Mouse (Mus musculus) limb, embryonic 13.5 days (tissue): Measurements from ENCODE around the gene Kdr. TPM values are rescaled to one million over a fixed set of nuclear protein-coding genes. Genes with fewer than 3 reads are reported as not detected.

Experiments used
- ATAC-seq: fragments of 200-750 bp; cut with Nextera tagmentation; 2 replicates; pipeline ENCODE4 v1.8.0; 2017; ENCODE audit warnings: low read depth, moderate number of reproducible peaks, moderate TSS enrichment; ENCODE audit not compliant: low FRiP score
- H3K27ac ChIP-seq: fragments of 300-500 bp; sonication (generic); 2 replicates; pipeline ENCODE4 v1.5.1; 2015; ENCODE audit warnings: inconsistent platforms, mild to moderate bottlenecking, moderate library complexity
- H3K27me3 ChIP-seq: fragments of 300-500 bp; sonication (generic); 2 replicates; pipeline ENCODE4 v1.6.1; 2015; ENCODE audit warnings: mild to moderate bottlenecking, inconsistent platforms
- H3K36me3 ChIP-seq: fragments of 300-500 bp; sonication (generic); 2 replicates; pipeline ENCODE4 v1.6.1; 2015; ENCODE audit warnings: inconsistent platforms, mild to moderate bottlenecking, moderate library complexity
- H3K4me1 ChIP-seq: fragments of 300-500 bp; sonication (generic); 2 replicates; pipeline ENCODE4 v1.6.1; 2015; ENCODE audit warnings: inconsistent platforms
- H3K4me2 ChIP-seq: fragments of 300-500 bp; sonication (generic); replicated peaks from 2 replicates; pipeline ENCODE4 v1.6.1; 2015; ENCODE audit warnings: inconsistent platforms, mild to moderate bottlenecking, moderate library complexity
- H3K4me3 ChIP-seq: fragments of 300-500 bp; sonication (generic); 2 replicates; pipeline ENCODE4 v1.5.1; 2015; ENCODE audit warnings: moderate library complexity, mild to moderate bottlenecking, inconsistent platforms
- H3K9ac ChIP-seq: fragments of 300-500 bp; sonication (generic); 2 replicates; pipeline ENCODE4 v1.6.1; 2015; ENCODE audit warnings: mild to moderate bottlenecking, inconsistent platforms
- H3K9me3 ChIP-seq: fragments of 300-500 bp; sonication (generic); 2 replicates; pipeline ENCODE4 v1.6.1; 2016; ENCODE audit warnings: inconsistent platforms
- WGBS: fragments of 180-500 bp; shearing (Covaris S2); methylation state at CpG from one replicate; pipeline ENCODE4 v1.1.7; 2015; 5-methylcytosine and 5-hydroxymethylcytosine counted together
- polyA plus RNA-seq: library from polyadenylated mRNA; unstranded; fragments of >200 nt; fragmentation: Nextera tagmentation; extraction: Ambion mirVana; gene quantifications from 2 replicates; pipeline ENCODE4 v1.2.1, GENCODE M21; 2015

Kdr gene
- polyA plus RNA-seq, 1 experiment from 2014 or later = 22.5 TPM

- Histone ChIP-seq H3K27me3 (peaks cover 56% of the 10 kb centered on the region), H3K27ac (no peak overlapping the region), H3K9me3 (no peaks in the 10 kb centered on the region), H3K9ac (no peak overlapping the region), H3K4me2 (0 out of 2 replicates have a peak overlapping the region, but pooled peaks have one; percentile 5), H3K4me3 (no peak overlapping the region; the same call in 1 of the 2 replicates), H3K36me3 (no peaks in the 10 kb centered on the region), H3K4me1 (peaks cover 13% of the 10 kb centered on the region)
- ATAC-seq = no peak
- WGBS = 67% methylated on average over 23 of the region's 23 CpGs
Observed at GRCm38 (mm10) chr5:75980521-75981311, 2.5 kb upstream of the Kdr start.

DNA sequence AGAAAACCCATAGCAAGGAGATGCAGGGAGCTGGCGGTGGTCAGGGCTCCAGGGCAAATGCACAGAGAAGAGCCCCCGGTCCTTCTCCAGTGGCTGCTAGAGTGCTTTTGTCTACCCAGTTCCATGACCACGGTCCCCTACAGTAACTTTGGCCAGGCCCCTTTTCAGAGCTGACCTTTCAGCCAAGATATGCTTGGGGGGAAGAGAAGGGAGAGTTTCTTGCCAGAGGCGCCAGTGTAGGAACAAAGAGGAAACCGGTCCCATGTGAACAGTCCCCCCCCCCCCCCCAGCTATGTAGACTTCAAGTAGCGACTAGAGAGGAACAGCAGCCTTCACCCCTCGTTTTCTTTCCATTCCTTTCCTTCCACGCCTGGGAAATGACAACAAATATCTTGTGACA, 850 bp upstream of the Kdr start:
- Histone ChIP-seq H3K4me1 (peaks cover 13% of the 10 kb centered on the region), H3K9me3 (no peaks in the 10 kb centered on the region), H3K36me3 (no peaks in the 10 kb centered on the region), H3K27ac (no peak overlapping the region), H3K4me2 (peak overlapping the region; percentile 94), H3K9ac (no peak overlapping the region), H3K27me3 (peaks cover 70% of the 10 kb centered on the region), H3K4me3 (peak overlapping the region; percentile 62)
- no peak for ATAC-seq
- WGBS = 8% methylated on average over 8 of the region's 8 CpGs

DNA sequence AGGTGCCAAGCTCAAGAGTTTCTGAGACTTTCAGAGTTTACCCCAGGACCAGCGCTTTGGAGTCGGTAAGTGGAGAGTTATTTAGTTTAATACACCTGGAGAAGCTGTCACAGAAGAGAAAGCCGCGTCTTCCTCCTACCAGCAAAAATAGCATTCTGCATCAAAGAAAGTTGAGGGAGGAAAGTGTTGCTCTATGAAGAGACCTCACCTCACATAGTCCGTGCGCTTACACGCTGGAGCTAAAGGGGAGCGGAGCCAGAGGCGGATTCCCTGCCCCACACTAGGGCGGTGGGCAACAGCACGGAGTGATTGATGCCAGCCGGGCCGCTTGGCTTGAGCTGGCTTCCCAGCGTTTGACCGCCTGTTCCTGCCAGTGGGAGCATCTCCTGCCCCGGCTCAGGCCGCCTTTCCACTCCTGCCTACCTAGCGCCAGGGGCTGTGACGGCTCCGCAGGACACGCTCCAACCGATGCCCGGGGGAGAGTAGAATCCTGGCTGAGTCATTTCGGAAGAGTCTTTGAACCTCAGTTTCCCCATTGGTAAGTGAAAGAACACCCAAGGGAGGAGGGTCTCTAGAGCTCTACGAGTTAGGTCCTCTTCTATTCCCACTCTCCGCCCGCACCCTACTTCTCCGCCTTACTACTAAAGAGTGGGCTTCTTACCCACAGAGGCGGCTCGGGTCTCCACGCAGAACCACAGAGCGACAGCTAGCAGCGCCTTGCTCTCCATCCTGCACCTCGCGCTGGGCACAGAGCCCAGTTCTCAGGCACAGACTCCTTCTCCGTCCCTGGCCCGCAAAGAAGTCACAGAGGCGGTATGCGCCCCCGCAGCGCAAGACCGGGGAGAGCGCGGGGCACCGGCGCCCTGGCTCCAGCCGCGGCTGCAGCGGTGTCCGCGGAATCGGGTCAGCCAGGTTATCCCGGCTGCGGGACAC, 551 bp downstream of the Kdr start:
- ATAC-seq = peak; percentile 80
- peaks cover 70% of the 10 kb centered on the region for H3K27me3 ChIP-seq
- peak overlapping the region; percentile 74 for H3K9ac ChIP-seq
- H3K9me3 ChIP-seq = no peaks in the 10 kb centered on the region
- peak overlapping the region; percentile 94 for H3K4me2 ChIP-seq
- WGBS = under 1% methylated on average over 54 of the region's 54 CpGs
- H3K4me1 ChIP-seq = peaks cover 13% of the 10 kb centered on the region
- peak overlapping the region; percentile 62 for H3K4me3 ChIP-seq
- no peaks in the 10 kb centered on the region for H3K36me3 ChIP-seq
- H3K27ac ChIP-seq = peak overlapping the region; percentile 15; the same call in 1 of the 2 replicates

DNA sequence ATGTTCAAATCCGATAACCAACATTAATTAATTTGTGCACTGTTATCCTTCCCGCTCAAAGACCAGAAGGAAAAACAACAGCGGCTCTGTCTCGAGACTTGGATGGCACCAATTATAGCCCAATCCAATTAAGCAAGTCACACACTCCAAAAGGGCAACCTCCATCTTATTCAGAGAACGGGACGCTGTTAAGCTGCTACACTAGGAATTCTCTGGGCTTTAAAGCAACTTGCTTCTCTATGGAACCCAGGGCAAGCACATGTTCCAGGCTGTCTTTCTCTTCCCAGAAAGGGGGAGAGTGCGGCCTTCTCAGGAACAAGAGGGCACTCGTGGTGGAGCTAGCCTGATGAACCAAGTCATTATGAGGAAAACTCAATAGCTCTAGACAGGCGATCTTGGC, 1.6 kb downstream of the Kdr start:
- WGBS = 46% methylated on average over 9 of the region's 9 CpGs
- Histone ChIP-seq H3K4me2 (peak overlapping the region; percentile 7; the same call in 1 of the 2 replicates), H3K36me3 (no peaks in the 10 kb centered on the region), H3K4me1 (peaks cover 13% of the 10 kb centered on the region), H3K9ac (no peak overlapping the region), H3K9me3 (no peaks in the 10 kb centered on the region), H3K4me3 (peak overlapping the region; percentile 62), H3K27ac (no peak overlapping the region), H3K27me3 (peaks cover 70% of the 10 kb centered on the region)
- ATAC-seq = no peak

GRCm38 (mm10) chr5:75975398-75975797, 2.9 kb downstream of the Kdr start:
- Histone ChIP-seq H3K4me2 (no peak overlapping the region), H3K4me3 (0 out of 2 replicates have a peak overlapping the region, but pooled peaks have one; percentile 12)
- no peak for ATAC-seq

GRCm38 (mm10) chr5:75974543-75975130, 3.6 kb downstream of the Kdr start:
- Histone ChIP-seq H3K36me3 (no peaks in the 10 kb centered on the region), H3K27ac (no peak overlapping the region), H3K4me3 (no peak overlapping the region), H3K4me2 (no peak overlapping the region), H3K4me1 (peaks cover 16% of the 10 kb centered on the region), H3K9ac (no peak overlapping the region), H3K9me3 (no peaks in the 10 kb centered on the region), H3K27me3 (peaks cover 53% of the 10 kb centered on the region)
- 71% methylated on average over 7 of the region's 7 CpGs for WGBS
- no peak for ATAC-seq

More at GRCm38 (mm10) chr5:75975398-75975797, 2.9 kb downstream of the Kdr start:
- H3K27ac ChIP-seq = no peak overlapping the region
- no peaks in the 10 kb centered on the region for H3K36me3 ChIP-seq
- 46% methylated on average over 5 of the region's 5 CpGs for WGBS
- peaks cover 13% of the 10 kb centered on the region for H3K4me1 ChIP-seq
- peaks cover 61% of the 10 kb centered on the region for H3K27me3 ChIP-seq
- H3K9ac ChIP-seq = no peak overlapping the region
- no peaks in the 10 kb centered on the region for H3K9me3 ChIP-seq

- 0 out of 2 replicates have a peak, but pooled peaks have one; percentile 11 for ATAC-seq
- Histone ChIP-seq H3K4me3 (no peak overlapping the region), H3K4me1 (0 out of 2 replicates have a peak, but pooled peaks cover 3% of the 10 kb centered on the region), H3K4me2 (no peak overlapping the region), H3K9ac (no peak overlapping the region), H3K36me3 (no peaks in the 10 kb centered on the region), H3K27me3 (peaks cover 6% of the 10 kb centered on the region), H3K27ac (no peak overlapping the region), H3K9me3 (no peaks in the 10 kb centered on the region)
- WGBS = 20% methylated on average over 3 of the region's 3 CpGs
Observed at GRCm38 (mm10) chr5:75969887-75970286, 8.4 kb downstream of the Kdr start.

GRCm38 (mm10) chr5:75962558-75962957, 15.7 kb downstream of the Kdr start:
- Histone ChIP-seq H3K27me3 (no peaks in the 10 kb centered on the region), H3K9ac (no peak overlapping the region), H3K27ac (no peak overlapping the region), H3K4me1 (no peaks in the 10 kb centered on the region), H3K4me2 (no peak overlapping the region), H3K9me3 (no peaks in the 10 kb centered on the region), H3K36me3 (no peaks in the 10 kb centered on the region), H3K4me3 (no peak overlapping the region)
- WGBS = 90% methylated on average over 12 of the region's 12 CpGs
- no peak for ATAC-seq

- H3K36me3 ChIP-seq = no peaks in the 10 kb centered on the region
- no peak overlapping the region for H3K27ac ChIP-seq
- no peak overlapping the region for H3K4me2 ChIP-seq
- H3K4me3 ChIP-seq = no peak overlapping the region
- no peaks in the 10 kb centered on the region for H3K27me3 ChIP-seq
- no peaks in the 10 kb centered on the region for H3K9me3 ChIP-seq
- H3K4me1 ChIP-seq = 0 out of 2 replicates have a peak, but pooled peaks cover under 1% of the 10 kb centered on the region
- no peak for ATAC-seq
- no peak overlapping the region for H3K9ac ChIP-seq
- WGBS = 86% methylated on average over 19 of the region's 19 CpGs
Observed at GRCm38 (mm10) chr5:75961741-75962469, 16.4 kb downstream of the Kdr start.

- ATAC-seq = no peak
Observed at GRCm38 (mm10) chr5:75959809-75960208, 18.4 kb downstream of the Kdr start.

GRCm38 (mm10) chr5:75956526-75956925, 21.7 kb downstream of the Kdr start:
- 75% methylated on average over 3 of the region's 3 CpGs for WGBS
- ATAC-seq = no peak
- 0 out of 2 replicates have a peak, but pooled peaks cover 2% of the 10 kb centered on the region for H3K4me1 ChIP-seq

More at GRCm38 (mm10) chr5:75959809-75960208, 18.4 kb downstream of the Kdr start:
- Histone ChIP-seq H3K4me2 (no peak overlapping the region), H3K27me3 (no peaks in the 10 kb centered on the region), H3K4me3 (no peak overlapping the region), H3K4me1 (0 out of 2 replicates have a peak, but pooled peaks cover 2% of the 10 kb centered on the region), H3K27ac (no peak overlapping the region), H3K9me3 (no peaks in the 10 kb centered on the region), H3K36me3 (no peaks in the 10 kb centered on the region), H3K9ac (no peak overlapping the region)
- 70% methylated on average over 3 of the region's 3 CpGs for WGBS

More at GRCm38 (mm10) chr5:75956526-75956925, 21.7 kb downstream of the Kdr start:
- no peaks in the 10 kb centered on the region for H3K27me3 ChIP-seq
- H3K9me3 ChIP-seq = no peaks in the 10 kb centered on the region
- no peak overlapping the region for H3K27ac ChIP-seq
- H3K36me3 ChIP-seq = no peaks in the 10 kb centered on the region
- no peak overlapping the region for H3K4me3 ChIP-seq
- no peak overlapping the region for H3K4me2 ChIP-seq
- no peak overlapping the region for H3K9ac ChIP-seq
